Mouse (Mus musculus) macrophage (primary cell): ENCODE measurements around the gene Clock. TPM values are rescaled to one million over a fixed set of nuclear protein-coding genes. Genes with fewer than 3 reads are reported as not detected.

Source experiments
- H3K27ac ChIP-seq: fragments of 350-480 bp; formaldehyde crosslinking; 2 replicates; pipeline ENCODE4 v1.9.0; 2021
- H3K36me3 ChIP-seq: fragments of 350-480 bp; formaldehyde crosslinking; 2 replicates; pipeline ENCODE4 v1.9.0; 2021; ENCODE audit errors: inconsistent target
- H3K4me3 ChIP-seq: fragments of 350-480 bp; formaldehyde crosslinking; 2 replicates; pipeline ENCODE4 v1.9.0; 2021; ENCODE audit errors: inconsistent target
- H3K79me2 ChIP-seq: fragments of 350-480 bp; formaldehyde crosslinking; 2 replicates; pipeline ENCODE4 v1.9.0; 2021; ENCODE audit errors: inconsistent target
- WGBS: methylation state at CpG from one replicate; pipeline ENCODE4 v1.1.7; 2026; ENCODE audit warnings: inconsistent platforms; ENCODE audit not compliant: missing documents; 5-methylcytosine and 5-hydroxymethylcytosine counted together
- polyA plus RNA-seq: library from polyadenylated mRNA; stranded (reverse); fragments of 250-400 nt; gene quantifications from 3 replicates; pipeline ENCODE4 v1.2.4, GENCODE M21; 2018; ENCODE audit warnings: inconsistent platforms

Clock gene
- polyA plus RNA-seq, 1 experiment from 2014 or later, result 11.7 TPM

GRCm38 (mm10) chr5:76179791-76180190 lies 124.8 kb downstream of the Clock start:
- WGBS, result 94% methylated on average over 5 of the region's 5 CpGs
- H3K27ac ChIP-seq, result no peak overlapping the region
- no peak overlapping the region for H3K4me3 ChIP-seq
- H3K36me3 ChIP-seq, result no peaks in the 10 kb centered on the region
- H3K79me2 ChIP-seq, result peaks cover 5% of the 10 kb centered on the region

GRCm38 (mm10) chr5:76179171-76179570 lies 125.4 kb downstream of the Clock start:
- Histone ChIP-seq H3K4me3 (no peak overlapping the region), H3K27ac (no peak overlapping the region), H3K79me2 (no peaks in the 10 kb centered on the region), H3K36me3 (no peaks in the 10 kb centered on the region)
- 83% methylated on average over 5 of the region's 5 CpGs for WGBS

- Histone ChIP-seq H3K79me2 (no peaks in the 10 kb centered on the region), H3K27ac (no peak overlapping the region), H3K4me3 (no peak overlapping the region), H3K36me3 (no peaks in the 10 kb centered on the region)
- 90% methylated on average over 6 of the region's 7 CpGs for WGBS
These were observed 126.9 kb downstream of the Clock start for GRCm38 (mm10) chr5:76177664-76178063.

GRCm38 (mm10) chr5:76176841-76177240 lies 127.8 kb downstream of the Clock start:
- Histone ChIP-seq H3K27ac (no peak overlapping the region), H3K36me3 (no peaks in the 10 kb centered on the region), H3K4me3 (no peak overlapping the region), H3K79me2 (no peaks in the 10 kb centered on the region)
- WGBS, result 52% methylated on average over 11 of the region's 11 CpGs

- Histone ChIP-seq H3K27ac (no peak overlapping the region), H3K4me3 (no peak overlapping the region), H3K36me3 (no peaks in the 10 kb centered on the region), H3K79me2 (no peaks in the 10 kb centered on the region)
- 52% methylated on average over 3 of the region's 3 CpGs for WGBS
These were observed 128.2 kb downstream of the Clock start for GRCm38 (mm10) chr5:76176411-76176810.

GRCm38 (mm10) chr5:76175051-76175450 lies 129.5 kb downstream of the Clock start:
- Histone ChIP-seq H3K27ac (no peak overlapping the region), H3K4me3 (no peak overlapping the region), H3K79me2 (no peaks in the 10 kb centered on the region), H3K36me3 (no peaks in the 10 kb centered on the region)
- WGBS, result 68% methylated on average over 4 of the region's 4 CpGs

- no peak overlapping the region for H3K27ac ChIP-seq
- no peaks in the 10 kb centered on the region for H3K79me2 ChIP-seq
- H3K4me3 ChIP-seq, result no peak overlapping the region
- no peaks in the 10 kb centered on the region for H3K36me3 ChIP-seq
These were observed 133.6 kb downstream of the Clock start for GRCm38 (mm10) chr5:76171039-76171438.

GRCm38 (mm10) chr5:76170522-76170921 lies 134.1 kb downstream of the Clock start:
- Histone ChIP-seq H3K79me2 (no peaks in the 10 kb centered on the region), H3K4me3 (no peak overlapping the region), H3K36me3 (no peaks in the 10 kb centered on the region), H3K27ac (no peak overlapping the region)
- WGBS, result 88% methylated on average over 4 of the region's 4 CpGs

- Histone ChIP-seq H3K4me3 (no peak overlapping the region), H3K27ac (no peak overlapping the region), H3K79me2 (no peaks in the 10 kb centered on the region), H3K36me3 (no peaks in the 10 kb centered on the region)
- 90% methylated on average over 6 of the region's 7 CpGs for WGBS
These were observed 139.8 kb downstream of the Clock start for GRCm38 (mm10) chr5:76164827-76165226.

- H3K79me2 ChIP-seq, result no peaks in the 10 kb centered on the region
- no peak overlapping the region for H3K27ac ChIP-seq
- no peaks in the 10 kb centered on the region for H3K36me3 ChIP-seq
- 91% methylated on average over 4 of the region's 4 CpGs for WGBS
- H3K4me3 ChIP-seq, result no peak overlapping the region
These were observed 140.7 kb downstream of the Clock start for GRCm38 (mm10) chr5:76163828-76164390.

- Histone ChIP-seq H3K36me3 (no peaks in the 10 kb centered on the region), H3K79me2 (no peaks in the 10 kb centered on the region), H3K4me3 (no peak overlapping the region), H3K27ac (no peak overlapping the region)
- WGBS, result 90% methylated on average over 5 of the region's 5 CpGs
These were observed 141.7 kb downstream of the Clock start for GRCm38 (mm10) chr5:76162926-76163325.

- WGBS, result 86% methylated on average over 6 of the region's 6 CpGs
- H3K4me3 ChIP-seq, result no peak overlapping the region
- H3K27ac ChIP-seq, result no peak overlapping the region
- no peaks in the 10 kb centered on the region for H3K79me2 ChIP-seq
- H3K36me3 ChIP-seq, result no peaks in the 10 kb centered on the region
These were observed 143.1 kb downstream of the Clock start for GRCm38 (mm10) chr5:76161491-76161890.

- Histone ChIP-seq H3K4me3 (no peak overlapping the region), H3K36me3 (peaks cover 11% of the 10 kb centered on the region; the same call in 1 of the 2 replicates), H3K79me2 (no peaks in the 10 kb centered on the region), H3K27ac (no peak overlapping the region)
- 88% methylated on average over 3 of the region's 3 CpGs for WGBS
These were observed 144.5 kb downstream of the Clock start for GRCm38 (mm10) chr5:76160086-76160485.
